Mouse (Mus musculus): Measurements from ENCODE around the gene Vdr.

- TF ChIP-seq CTCF (IDR thresholded peaks at IDR 0.05; ENCODE audit: extremely low read depth, insufficient read length, insufficient replicate concordance, low read depth, low read length), result no peak
- TF ChIP-seq POLR2A (IDR thresholded peaks at IDR 0.05; ENCODE audit: low read depth, low read length), result no peak
Measured at GRCm38 (mm10) chr15:97955286-97955685, 44.9 kb upstream of the Vdr start.
